Mouse (Mus musculus): ENCODE data around the gene Exoc5. TPM values are rescaled to one million over a fixed set of nuclear protein-coding genes. Genes with fewer than 3 reads are reported as not detected.

Exoc5 gene
- 101 TPM for polyA plus RNA-seq (2017; shearing (Covaris generic))

GRCm38 (mm10) chr14:49066274-49066823, at the start of gene Exoc5:
Gene Exoc5 (minus strand): TSS chr14:49066653.

DNA sequence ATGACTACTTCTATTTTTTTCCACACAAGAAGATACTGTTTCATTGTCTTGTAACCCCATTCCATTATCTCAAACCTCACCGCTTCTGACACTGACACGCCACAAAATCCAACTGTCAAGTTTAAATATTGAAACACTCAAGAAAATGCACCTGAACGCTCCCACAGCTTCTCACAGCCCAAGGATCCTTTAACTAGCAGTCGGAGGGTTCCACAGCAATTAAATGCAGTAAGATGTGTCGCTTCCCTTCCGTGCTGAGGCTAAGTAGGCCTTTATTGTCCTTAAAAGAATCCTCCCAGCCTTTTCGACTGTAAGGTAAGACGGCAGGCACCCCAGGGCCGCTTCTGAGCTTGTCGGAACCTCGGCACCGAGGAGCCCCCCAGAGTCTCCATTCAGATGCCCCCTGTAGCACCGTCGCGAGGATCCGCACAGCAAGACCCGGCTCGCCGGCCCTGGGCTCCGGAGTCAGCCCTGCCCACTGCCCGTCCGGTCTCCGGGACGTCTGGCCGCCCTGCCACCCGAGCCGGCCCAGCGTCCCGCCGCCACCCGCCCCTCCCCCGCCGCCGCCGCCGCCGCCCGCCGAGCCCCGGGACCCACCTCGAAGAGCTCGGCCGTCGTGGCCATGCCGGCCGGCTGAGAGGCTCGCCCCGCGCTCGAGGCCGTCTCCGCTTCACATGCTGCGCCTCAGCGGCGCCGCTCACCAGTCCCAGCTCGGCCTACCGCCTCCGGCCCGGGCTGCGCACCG, 752 bp downstream of the Exoc5 start, which contains the start of gene Ap5m1:
TSS of gene Ap5m1 (plus strand) at position 569 of the 745 bp plus-strand sequence.

Other genes with a start within 250 kb of the Exoc5 start
- gene Ap5m1, start 556 bp downstream of the Exoc5 start, polyA plus RNA-seq (2017; shearing (Covaris generic)), result 27.8 TPM
- 62.8 TPM for gene Naa30, start 105.6 kb upstream of the Exoc5 start, polyA plus RNA-seq (2017; shearing (Covaris generic))
- gene ccdc198, start 178.8 kb upstream of the Exoc5 start, polyA plus RNA-seq (2017; shearing (Covaris generic)), result 0.10 TPM

Measured in naive thymus-derived CD4-positive, alpha-beta T cell, adult 5 months (primary cell).